Mouse (Mus musculus) kidney, adult 2 months (tissue): ENCODE measurements at regions not wholly inside any gene's neighbourhood (a gene's known extent, or its start where the extent isn't known, plus 50 kb on each side); places are given as distances from the start of the nearest gene placed in this dataset.

Experiments
- CTCF ChIP-seq: fragments of 200-500 bp; conservative IDR thresholded peaks from 2 replicates; pipeline ENCODE4 v1.5.1; 2011; ENCODE audit warnings: low read depth, mild to moderate bottlenecking, control low read depth, low read length, moderate library complexity, mixed read lengths; ENCODE audit not compliant: insufficient read depth, insufficient read length
- POLR2A ChIP-seq: fragments of 200-500 bp; IDR thresholded peaks from one replicate; pipeline ENCODE4 v1.6.1; 2011; ENCODE audit warnings: low read depth, low read length, control low read depth

- TF ChIP-seq POLR2A = no peak
- TF ChIP-seq CTCF = no peak
These were observed 191.8 kb upstream of the Gcfc2 start for GRCm38 (mm10) chr6:81731631-81732030.
